Mouse (Mus musculus): ENCODE measurements around the gene Prss22.

GRCm38 (mm10) chr17:23989802-23990201, 8.1 kb downstream of the Prss22 start:
- TF ChIP-seq GATA1 (IDR thresholded peaks at IDR 0.05; ENCODE audit: low read length) (no peak), TAL1 (IDR thresholded peaks at IDR 0.05; ENCODE audit: low read length) (no peak)
